Mouse (Mus musculus) testis, postnatal 10 days (tissue): ENCODE measurements around the gene Golga2.

Source experiments
- DNase-seq: peaks from one replicate; pipeline ENCODE4 v3.0.0; 2021; ENCODE audit warnings: low spot score

Golga2 gene

DNA sequence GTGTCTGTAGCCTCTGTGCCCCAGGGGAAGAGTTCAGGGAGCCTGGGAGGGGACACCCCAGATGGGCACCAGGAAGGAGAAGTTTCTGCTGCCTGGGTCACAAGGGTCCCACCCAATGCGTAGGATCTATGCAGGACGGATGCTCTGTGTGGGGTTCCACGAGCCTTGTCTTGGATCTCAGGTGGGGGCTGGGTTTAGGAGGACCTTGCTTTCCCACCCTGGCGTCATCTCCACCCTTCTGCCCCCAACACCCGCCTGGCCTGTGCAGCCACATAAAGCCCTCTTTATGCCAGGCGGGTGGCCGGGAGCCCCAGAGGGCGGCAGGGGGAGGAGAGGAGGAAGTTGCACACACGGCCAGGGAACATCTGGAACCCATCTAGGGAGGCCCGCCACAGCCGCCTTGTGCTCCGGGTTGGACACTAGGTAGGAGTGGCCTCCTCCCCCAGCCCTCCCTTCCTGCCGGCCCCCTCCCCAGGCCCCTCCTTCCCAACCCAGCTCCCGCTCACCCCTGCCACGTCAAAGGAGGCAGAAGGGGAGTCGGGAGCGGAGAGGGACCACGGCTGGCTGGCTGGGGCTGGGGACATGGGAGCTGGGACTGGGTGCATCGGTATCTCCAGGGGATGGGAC is 30.7 kb downstream of the Golga2 start:
- DNase-seq = peak; percentile 78

DNA sequence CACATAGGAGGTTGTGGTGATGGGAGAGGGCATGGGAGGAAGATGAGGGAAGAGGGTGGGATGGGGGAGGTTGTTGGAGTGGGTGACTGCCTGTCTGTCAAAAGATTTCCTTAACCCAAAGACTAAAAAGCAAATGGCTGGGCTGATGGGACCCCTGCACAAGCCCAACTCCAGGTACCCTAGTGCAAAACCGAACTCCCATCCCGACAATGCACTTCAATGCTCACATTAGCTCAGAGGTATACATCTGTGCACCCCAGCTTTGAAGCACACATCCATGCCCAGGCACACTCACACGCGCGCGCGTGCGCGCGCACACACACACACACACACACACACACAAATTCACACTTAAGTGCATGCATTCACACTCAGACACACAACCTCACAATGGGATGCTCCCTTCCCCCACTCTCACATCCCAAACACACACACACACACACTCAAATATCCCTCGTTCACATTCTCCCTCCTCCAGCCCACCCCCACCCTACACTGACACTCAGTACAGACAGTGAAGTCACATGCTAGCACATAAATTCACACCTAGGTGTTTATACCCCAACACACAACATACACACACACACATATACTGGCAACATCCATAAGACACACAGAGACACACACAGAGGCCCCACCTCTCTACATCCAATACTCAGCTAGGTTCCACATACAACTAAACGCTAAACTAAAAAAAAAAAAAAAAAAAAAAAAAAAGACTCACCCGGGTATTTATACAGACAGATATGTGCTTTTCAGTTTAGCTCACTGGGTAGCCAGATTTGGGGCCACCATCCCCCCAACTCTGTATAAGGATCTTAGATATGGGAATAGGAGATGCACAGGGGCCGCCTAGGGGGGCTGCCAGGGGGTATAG is 31.8 kb downstream of the Golga2 start:
- no peak for DNase-seq

DNA sequence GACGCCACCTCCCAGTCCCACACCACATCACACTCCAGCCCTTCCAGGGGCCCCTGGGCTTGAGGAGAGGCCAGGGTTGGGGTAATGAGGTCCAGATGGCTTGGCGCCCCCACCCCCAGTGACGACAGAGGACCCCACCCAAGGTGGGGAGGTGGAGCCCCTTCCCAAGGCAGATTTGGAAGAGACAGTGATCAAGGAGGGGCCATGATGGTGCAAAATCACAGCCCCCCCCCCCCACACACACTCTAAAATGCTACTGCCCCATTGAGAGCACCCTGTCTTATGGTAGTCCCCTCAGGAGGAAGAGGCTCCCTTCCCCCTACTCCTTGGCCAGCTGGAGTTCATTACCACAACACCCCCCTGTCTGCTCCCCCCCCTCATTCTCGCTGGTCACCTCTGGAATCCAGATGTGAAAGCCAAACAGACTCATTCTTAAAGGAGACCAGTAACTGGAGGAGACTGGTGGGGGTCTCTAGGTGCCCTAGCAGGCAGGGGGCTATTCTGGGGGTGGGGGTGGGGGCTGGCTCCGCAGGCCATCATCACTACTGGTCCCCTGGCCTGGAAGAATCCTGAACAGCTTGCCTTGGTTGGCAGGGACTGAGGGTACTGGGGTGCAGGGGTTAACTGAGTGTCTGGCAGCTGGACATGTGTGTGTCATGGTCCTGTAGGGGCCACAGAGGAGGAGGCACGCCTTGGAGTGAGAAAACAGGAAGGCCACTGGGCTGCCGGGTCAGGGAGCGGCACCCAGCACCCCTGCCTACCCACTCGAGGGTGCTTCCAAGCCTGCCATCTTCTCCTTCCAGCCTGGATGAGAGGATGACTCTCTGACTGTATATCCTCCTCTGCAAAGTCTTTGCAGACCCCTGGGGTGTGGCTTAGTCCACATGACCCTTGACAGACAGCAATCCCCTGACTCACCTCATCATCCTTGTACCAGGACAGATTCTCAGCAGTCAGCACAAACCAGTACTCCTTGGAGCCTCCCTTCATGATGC is 32.7 kb downstream of the Golga2 start:
- DNase-seq = no peak

DNA sequence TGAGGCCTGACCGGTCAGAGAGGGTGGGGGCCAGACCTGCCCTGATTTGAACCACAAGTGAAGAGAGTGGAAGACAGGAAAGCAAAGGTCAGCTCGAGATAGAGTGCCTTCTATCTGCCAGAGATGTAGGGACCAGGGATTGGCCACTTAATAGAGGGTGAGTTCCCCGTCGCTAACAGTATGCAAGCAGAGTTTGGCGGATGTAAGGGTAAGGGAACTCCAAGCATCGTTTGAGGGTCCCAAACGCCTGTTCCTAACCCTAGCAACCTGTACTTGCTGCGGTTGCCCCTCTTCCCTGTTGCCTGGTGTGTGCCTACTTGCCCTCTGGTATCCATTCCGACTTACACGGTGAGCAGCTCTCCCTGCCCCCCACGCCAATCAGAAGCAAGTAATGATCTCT is 33.5 kb downstream of the Golga2 start:
- DNase-seq = no peak

DNA sequence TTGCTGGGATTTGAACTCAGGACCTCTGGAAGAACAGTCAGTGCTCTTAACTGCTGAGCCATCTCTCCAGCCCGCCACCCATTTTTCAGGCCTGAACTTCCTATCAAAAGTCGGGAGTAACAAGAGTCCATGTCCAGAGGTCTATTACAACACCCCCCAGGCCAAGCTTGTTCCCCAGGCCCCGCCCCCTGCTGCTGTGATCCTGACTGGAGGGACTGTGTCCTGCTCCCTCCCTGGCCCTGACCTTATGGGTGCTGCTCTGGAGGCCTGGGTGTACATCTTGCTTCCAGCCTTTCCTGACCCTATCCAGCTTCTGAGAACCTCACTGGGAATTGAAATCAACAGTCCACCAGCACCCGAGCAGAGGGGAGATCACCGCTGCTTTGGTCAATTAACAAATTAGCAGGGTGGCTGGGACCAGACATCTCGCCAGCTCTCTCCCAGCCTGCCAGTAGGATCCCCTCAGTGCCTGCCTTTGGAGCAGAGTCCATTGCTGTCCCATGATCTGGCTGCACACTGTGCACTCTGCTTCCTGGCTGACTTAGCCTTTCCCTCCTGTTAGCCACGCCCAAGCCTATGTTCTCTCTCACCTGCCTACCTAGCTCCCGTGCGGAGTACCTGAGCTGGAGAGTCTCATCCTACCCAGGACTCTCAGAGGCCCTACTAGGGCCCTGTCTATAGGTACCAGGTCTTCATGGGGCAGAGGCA is 34.6 kb downstream of the Golga2 start:
- peak; percentile 73 for DNase-seq

DNA sequence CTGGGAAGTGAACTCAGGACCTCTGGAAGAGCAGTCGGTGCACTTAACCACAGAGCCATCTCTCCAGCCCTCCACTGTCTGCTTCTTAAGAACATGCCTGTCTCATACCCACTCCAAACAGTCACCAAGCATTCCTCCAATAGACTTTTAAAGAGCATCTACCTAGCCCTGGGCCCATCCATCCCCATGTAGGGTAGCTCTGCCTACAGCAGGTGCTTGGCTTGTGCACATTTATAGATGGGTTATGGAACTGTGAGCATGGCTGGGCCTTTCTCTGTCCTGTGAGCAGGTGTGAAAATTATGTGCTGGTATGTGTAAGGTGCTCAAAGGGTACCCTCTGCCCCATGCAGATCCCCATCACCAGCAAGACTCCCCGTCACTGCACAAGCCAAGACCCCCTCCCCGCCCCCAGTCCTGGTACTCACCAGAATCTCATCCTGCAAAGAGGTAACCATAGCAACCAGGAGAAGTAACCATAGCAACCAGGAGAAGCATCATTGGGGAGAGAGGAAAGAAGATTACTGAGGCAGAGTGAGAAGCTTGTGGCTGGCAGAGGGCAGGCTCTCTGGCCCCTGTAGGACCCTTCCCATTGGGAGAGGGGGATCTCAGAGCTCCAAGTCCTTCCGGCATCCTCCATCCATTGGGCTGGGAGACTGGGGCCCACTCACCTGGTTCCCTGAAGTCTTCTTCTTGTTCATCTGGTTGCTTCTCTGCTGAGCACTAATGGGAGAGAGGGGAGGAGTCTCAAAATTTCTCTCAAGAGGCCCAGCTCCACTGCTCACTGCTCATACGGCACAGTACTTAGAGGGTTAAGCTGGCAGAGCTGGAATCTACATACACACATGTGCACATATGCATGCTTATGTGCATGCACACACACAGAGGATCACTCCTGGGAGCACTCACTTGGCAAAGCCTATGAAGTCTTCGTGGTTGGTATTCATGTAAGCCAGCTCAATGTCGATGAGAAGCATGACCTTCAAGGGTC is 35.9 kb downstream of the Golga2 start:
- no peak for DNase-seq

DNA sequence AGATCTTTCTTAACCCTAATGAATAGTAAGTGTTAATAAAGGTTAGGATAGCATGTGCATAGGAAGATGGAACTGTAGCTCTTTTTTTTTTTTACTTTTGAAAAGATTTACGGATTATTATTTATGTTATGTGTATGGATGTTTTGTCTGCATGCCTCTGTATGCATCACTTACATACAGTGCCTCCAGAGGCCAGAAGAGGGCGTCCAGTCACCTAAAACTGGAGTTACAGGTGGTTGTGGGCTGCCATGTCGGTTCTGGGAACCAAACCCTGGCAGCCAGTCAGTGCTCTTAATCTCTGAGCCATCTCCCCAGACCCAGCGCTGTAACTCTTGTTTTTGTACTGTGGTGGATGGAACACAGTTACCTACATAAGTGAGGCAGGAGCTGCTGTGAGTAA is 37.1 kb downstream of the Golga2 start:
- no peak for DNase-seq

DNA sequence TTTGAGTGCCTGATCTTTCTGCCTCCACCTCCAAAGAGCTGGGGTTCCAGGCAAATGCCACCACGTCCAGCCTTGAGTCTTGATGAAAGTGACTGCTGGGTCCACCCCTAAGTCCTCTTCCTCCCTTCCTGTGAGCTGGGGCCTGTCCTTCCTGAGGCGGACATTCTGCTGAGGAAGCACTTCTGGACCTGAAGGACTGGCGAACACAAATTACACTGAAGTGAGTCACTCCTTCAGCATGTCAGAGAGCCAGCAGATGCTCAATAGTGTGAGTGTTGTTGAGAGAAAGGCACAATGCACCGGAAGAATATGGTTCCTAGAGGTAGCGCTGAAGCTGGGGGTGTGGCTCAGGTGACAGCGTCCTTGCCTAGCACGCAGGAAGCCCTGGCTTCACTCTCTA is 38.2 kb downstream of the Golga2 start:
- no peak for DNase-seq

DNA sequence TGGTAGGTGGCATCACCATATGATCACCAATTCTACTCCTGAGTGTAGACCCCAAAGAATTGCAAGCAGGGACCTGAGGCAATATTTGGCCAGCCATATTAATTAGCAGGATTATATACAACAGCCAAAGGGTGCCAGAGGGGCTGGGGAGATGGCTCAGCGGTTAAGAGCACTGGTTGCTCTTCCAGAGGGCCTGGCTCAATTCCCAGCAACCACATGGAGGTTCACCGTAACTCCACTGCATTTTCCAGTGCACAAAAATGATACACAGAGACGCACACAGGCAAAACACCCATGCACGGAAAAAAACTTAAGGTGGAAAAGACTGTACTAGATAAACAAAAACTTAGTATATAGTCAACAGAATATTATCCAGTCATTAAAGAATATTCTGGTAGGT is 40.0 kb downstream of the Golga2 start:
- no peak for DNase-seq

DNA sequence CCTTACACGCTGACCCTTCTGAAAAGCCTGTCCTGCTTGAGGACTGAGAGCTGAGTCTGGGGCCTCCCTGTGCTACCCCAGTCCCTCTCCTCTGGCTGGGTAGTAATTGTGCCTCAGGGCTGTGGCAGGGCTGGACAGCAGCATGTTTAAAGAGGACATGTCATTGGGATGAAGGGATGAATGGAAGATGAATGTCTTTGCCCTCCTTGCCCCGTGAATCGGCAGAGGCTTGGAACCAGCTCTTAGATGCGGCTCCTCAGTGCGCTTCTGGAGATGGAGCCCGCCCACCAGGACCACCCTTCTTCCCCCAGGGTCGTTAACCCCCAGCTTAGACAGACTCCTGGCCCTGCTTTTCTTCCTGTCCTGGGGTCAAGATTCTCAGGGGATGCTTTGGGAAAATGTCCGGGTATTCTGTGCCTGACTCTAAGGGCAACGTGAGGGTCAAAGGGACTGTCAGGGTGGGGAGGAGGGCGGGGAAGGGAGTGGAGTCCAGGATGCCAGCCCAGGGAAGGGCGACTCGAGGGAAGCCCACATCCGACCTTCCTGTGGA is 41.8 kb downstream of the Golga2 start:
- DNase-seq = no peak

DNA sequence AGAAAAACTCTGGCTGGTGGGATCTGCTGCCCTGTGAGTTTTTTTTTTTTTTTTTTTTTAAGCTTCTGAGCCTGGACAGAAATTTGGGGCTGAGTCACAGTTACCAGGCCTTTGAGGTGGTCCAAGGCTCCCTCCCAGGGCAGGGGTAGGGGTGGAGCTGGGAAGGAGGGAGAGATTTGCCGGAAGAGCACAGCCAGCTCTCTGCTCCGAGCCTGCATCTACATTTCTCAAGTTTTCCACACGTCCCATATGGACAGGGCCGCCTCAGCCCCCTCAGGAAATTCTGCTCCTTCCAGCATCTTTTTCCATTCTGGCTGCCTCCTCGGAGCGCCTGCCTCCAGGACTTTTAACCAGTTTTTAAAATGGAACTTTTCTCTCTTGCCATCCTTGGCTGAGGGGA is 42.3 kb downstream of the Golga2 start:
- DNase-seq = no peak

DNA sequence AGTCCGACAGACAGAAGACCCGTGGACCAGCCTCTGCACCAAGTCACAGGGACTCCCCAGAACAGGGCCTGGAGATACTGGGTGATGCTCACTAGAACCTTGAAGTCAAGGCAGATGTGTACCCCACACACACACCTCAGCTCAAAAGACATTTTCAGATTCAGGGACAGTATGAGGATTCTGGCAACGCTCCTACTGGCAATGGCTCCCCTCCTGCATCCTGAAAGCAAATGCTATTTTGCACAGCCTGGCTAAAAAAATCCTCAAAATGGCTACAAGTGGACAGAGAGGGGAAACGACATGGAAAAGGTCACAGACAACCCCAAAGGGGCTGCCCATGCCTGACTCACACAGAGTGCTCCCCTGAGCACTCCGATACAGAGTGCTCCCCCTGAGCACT is 45.0 kb downstream of the Golga2 start:
- no peak for DNase-seq

DNA sequence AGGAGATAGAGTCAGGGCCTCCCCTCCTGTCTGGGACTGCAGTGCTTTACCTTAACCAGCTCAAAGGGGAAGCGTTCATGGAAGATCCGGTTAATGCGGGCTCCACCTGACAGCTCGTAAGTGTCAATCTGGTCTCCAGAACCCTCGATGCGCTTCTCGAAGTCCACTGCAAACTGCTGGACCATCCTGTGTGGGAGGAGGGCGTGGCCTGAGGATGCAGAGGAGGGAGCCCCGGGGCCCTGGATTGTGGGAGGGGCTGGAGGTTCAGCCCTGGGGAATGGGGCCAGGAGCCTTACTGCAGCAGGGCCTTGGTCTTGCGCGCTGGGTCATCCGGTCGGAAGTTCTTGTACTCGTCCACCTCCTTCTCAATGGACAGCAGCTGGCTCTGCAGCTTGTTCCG is 48.7 kb downstream of the Golga2 start:
- no peak for DNase-seq

DNA sequence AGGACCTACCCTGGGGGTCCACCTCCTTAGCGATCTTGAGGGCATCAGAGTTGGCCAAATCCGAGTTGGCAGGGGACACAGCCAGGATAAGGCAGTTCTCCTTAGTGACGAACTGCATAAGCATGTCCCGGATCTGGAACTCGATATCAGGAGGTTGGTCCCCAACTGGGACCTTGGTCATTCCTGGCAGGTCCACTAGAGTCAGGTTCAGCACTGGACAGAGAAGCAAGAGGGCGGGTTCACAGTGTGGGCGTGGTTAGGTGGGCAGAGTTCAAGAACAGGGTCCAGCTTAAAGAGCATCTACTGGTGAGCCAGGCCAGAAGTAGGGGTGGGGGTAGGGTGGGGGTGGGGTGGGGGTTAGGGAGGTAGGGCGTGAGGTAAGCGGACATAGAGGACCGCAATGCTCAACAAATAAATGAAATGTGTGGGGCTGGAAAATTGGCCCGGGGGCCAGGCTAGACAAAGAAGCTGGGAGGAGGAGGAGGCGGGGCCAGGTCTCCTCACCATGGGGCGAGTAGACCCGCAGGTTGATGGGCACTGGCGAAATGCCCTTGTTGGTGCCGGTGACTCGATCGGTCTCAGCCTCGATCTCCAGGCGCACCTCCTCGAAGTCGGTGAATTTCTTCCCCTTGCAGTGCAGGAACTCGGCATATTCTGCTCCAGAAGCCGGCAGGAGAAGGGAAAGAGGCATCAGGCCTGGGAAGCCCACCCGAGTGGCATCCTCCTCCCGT is 52.9 kb downstream of the Golga2 start:
- no peak for DNase-seq

DNA sequence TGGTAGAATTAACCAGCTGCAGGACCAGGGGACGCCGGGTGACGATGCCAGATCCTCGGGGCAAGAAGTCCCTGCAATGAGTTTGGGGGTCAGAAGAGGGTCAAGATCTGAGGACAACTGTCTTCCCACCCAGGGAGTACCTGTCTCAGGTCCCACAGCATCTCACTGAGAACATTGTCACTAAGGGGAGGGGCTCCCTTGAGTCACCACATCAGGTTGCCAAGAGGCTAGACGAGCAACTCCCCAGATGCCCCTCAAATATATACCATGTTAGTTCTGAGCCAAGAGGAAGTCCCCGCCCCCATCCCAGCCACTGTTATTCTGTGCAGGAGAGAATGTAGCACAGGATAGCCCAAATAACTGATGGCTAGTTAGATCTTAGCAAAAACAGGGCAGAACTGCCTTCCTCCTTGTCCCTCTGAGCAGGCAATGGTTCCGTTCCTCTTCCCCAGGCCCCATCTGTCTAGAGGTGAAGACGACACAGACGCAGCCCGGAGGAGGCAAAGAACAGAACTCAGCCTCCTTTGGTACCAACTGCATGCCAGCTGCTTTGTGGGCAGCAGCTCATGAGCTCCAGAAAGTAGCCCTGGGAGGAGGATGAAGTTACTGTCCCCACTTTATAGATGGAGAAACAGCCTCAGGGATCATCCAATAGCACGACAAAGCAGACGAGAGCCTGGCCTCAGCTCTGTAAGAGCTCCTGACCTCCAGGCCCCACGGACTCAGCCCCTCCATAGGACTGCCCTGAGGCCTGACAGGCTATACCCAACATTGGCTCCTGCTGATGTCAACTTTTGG is 53.9 kb downstream of the Golga2 start:
- no peak for DNase-seq

DNA sequence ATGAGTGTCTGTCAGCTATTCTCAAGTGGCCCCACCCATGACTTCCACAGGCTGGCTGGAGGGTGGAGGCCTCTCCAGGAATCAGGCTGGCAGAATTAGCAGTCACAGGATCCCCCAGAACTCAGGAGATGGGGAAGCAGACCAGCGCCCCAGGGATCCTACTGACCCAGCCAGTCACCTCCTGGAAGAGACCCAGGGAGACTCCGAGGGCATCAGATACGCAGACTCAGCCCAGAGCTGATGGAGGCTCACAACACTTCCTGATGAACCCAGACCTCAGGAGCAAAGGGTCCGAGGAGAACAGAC is 54.4 kb downstream of the Golga2 start:
- DNase-seq = no peak

DNA sequence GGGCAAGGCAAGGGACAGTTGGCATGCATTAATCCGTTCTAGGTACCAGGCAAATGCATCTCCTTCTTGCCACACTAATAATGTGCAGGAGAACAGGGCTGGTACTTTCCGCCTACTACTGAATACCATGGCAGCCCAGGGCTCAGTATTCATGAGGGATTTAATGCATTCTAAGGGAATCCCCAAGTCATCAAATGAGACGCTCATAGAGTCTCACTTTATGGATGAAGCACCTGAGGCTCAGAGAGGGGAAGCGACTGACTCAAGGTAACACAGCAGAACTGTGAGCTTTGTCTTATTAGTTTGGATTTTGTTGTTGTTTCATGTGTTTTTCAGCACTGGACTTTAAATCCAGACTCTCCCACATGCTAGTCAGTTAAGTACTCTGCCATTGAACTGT is 54.9 kb downstream of the Golga2 start:
- no peak for DNase-seq

DNA sequence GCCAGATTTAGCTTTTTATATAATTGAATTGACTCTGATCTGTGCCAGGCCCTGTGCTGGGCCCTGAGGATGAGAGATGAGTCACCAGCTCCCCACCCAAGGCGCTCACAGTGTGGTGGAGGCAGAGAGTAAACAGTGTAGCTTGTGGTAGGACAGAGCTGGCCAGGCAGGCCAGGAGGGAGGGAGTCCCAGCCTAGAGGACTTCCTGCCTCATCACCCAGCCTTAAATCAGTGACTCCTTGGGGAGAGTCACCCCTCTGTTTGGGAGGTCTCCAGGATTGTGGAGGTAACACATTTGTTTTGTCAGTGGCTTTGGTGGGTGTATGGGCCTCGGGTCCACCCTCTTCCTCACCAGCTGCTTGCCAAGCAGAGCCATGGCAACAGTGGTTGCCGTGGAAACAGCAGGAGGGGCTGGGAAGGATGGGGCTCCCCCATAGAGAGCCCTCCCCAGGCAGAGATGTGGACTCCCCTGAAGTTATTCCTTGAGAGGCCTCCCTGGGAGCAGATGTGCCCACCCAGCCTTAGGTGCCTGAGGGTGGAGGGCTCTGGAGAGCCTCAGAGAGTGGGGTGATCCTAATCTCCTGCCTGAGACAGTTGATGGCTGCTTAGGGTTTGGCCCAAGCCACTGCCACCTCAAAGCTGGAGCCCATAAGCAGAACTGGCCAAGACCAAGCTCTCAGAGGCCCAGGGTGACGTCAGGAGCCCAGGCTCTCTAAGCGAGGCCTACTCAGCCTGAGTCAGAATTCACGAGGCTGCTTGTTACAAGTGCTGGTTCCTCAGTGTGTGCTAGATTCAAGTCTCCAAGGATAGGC is 55.6 kb downstream of the Golga2 start:
- DNase-seq = no peak
